Mouse (Mus musculus): ENCODE data around the gene Ptprd.

The Ptprd gene

DNA sequence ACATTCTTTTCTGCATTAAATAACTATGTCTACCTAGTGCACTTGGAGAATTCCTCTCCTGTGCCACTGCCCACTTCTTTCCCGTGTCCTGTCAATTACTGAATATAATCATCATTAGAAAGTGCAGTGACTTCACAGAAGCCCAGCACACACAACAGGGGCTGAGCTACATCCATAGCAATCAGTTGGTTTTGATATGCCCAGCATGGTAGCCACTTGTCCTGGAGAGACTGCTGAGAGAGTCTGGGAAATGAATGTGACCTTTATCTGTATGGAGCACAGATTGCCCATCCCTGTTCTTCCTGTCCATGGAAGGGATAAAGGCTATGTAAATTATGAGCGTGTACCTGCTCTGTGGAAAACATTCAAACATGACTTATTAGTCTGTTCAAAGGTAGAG, 1280.2 kb downstream of the Ptprd start:
- DNase-seq (ENCODE audit: low read depth, low spot score) = peak; percentile 62

DNA sequence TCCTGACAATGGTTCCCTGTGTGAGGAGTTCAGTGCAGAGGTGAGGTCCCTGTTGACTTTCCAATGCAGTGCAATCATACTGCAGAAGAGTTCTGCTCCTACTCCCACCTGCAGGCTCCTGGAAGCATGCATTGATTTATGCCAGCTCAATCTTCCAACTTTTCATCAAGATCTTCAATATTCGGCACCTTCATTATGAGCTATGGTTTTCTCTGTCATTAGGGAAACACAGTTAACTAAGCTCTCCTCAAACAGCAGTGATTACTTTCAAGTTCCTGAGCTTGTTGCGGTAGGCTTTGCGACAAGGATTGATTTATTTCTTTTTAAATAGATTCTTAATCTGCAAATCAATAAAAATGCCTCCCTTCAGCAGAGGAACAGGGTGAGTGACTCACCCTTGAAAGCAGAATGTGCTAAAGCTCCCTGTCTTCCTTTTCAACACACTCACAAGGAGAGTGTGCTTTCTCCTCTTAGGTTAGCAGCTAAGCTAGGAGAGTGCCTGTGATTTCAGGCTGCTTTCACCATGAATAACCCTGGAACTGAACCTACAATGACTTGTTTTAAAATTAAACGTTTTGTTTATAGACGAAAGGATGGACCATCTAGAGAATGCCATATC, 1298.1 kb downstream of the Ptprd start:
- no peak for DNase-seq (ENCODE audit: low read depth, low spot score)

DNA sequence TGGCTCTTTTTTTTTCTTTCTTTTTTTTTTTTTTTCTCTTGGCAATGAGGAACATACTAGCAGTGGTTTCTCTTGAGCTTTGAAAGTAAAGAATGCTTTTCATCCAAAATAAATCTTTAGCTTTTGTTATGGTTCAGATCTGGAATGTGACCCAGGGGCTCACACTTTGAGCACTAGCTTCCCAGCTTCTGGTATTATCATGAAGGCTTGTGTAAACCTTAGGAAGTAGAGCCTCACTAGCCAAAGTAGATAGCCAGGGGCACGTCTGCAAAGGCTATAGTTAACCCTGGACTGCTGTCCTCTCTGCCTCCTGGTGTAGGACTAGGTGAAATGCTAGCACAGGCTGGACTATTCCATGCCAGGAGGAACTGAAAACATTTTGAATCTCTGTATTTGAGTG, 1310.1 kb downstream of the Ptprd start:
- no peak for DNase-seq (ENCODE audit: low read depth, low spot score)

DNA sequence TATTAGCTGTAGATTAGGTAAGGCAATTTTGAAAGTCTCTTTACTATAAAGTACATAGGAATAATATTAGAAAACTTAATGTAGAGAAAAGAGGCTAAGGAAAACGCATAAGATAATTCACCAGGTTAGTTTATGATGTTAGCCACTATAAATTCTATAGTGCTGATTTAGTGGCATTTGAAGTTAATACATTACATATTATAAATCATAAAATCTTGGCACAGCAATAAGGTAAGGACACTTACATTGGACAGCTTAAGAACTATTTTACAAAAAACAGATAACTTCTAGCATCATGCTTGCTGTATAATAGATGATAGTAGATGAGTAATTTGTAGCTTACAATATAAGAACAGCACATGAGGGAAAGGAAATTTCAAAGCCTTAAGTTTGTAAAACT, 1322.1 kb downstream of the Ptprd start:
- no peak for DNase-seq (ENCODE audit: low read depth, low spot score)

DNA sequence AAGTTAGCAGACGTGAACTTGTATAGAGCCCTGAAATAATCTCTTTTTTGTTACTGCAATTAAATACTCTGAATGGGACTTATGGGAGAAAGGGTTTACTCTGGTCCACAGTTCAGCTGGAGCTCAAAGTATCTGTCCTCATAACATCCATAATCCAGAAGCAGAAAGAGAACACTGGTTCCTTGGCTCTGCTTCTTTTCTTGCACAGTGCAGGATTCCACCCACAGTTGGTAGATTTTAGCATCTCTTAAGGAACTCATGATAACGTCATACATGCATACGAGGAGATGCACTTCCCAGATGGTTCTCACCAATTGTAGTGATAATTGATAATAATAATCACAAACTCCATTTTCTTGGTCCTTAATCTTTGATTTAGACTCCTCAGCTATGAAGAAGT, 1330.2 kb downstream of the Ptprd start:
- no peak for DNase-seq (ENCODE audit: low read depth, low spot score)

DNA sequence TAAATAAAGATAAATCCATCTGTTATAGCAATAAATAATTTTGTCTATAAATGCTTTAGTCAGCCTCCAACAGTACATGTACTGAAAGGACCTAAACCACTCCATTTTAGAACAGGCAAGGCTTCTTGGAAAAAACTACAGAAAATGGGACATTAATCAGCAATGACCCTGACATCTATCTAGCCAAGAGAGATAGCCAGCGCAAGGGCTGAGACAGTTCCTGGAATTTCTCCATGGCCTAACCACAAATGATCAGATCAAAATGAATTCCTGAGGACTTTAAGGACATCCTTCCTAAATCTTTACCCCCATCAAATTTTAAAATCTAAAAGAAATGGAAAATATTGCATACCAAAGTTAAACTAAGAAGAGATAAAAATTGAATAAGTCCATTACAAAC, 1340.8 kb downstream of the Ptprd start:
- no peak for DNase-seq (ENCODE audit: low read depth, low spot score)

DNA sequence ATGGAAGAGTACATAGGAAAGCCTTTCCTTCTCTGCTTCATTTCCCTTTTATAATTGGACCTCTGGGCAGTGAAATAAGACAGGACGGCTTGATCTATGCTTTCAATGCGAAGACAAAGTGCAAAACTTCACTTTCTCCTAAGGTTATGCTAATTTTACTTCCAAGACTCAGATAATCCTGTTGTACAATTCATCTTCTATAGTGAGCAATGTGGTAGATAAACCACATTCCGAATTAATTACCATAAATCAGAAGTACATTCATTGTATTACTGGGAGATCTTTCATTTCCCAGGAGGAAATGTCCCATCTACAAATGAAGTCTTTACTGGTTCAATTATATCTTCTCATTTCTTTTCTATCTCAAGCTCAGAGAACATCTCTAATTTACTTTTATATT, 1346.2 kb downstream of the Ptprd start:
- DNase-seq (ENCODE audit: low read depth, low spot score) = no peak

DNA sequence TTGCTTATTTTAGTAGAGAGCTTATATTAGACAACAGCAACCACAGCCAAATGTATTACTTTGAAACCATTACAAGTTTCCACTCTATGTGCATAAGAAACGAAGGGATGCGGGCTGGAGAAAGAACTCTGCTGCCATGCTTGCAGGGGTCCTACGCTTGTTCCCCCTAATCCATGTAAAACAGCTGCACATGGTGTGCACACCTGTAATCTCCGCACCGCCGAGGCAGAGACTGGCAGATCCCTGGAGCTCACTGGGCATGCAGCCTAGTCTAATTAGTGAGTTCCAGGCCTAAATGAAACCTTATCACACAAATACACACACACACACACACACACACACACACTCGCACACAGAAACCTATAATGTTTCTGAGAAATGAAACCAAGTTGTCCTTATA, 1365.5 kb downstream of the Ptprd start:
- no peak for DNase-seq (ENCODE audit: low read depth, low spot score)

DNA sequence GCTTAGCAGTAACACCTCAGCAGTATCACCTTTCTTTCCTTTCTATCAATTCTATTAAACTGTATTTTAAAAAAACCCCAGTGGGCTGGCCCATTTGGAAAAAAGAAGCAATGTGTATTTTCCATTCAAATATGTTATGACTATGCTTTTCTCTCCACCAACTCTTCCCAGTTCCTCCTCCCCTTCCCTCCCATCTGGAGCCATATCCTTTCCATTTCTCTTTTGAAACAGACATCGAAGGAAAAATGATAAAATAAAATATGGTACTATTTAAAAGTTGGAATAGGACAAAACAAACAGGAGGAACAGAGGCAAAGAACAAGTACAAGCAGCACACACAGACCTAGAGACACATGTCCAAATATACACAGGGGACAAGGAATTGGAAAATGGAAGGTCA, 1372.7 kb downstream of the Ptprd start:
- DNase-seq (ENCODE audit: low read depth, low spot score) = no peak

DNA sequence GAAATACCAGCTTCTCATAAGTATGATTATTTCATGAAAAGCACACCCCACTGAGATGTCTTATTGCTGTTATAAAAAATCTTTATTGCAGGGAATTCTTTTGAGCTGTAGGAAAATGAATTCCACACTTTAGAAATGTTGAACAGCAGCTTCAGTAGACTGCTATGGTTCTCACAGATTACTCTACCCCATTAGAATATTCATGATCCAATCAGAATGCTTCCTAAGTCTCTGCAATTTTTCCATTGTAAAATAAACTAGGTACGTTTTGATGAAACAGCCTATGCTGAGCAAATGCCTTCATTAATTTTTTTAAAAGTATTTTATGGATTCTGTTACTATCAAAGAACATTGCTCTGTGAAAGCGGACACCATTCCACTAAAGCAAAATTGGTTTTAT, 1399.6 kb downstream of the Ptprd start:
- DNase-seq (ENCODE audit: low read depth, low spot score) = no peak

DNA sequence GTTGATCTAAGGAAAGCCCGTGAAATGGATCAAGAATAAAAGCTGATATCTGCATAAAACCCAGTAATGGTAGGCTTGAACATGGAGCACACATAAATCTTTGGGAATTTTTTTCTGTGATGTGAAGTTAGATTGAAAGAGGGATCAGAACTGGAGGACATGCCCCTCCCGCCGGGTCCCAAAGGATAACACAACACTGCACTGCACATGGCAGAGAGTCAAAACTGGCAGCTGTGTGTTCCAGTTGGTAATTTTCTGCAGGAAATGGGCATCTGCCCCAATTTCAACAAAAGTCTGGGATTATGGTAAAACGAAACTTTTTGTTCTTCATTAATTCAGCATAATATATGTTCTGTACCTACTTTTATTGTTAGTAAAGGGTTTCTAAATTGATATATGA, 1409.1 kb downstream of the Ptprd start:
- DNase-seq (ENCODE audit: low read depth, low spot score) = no peak

DNA sequence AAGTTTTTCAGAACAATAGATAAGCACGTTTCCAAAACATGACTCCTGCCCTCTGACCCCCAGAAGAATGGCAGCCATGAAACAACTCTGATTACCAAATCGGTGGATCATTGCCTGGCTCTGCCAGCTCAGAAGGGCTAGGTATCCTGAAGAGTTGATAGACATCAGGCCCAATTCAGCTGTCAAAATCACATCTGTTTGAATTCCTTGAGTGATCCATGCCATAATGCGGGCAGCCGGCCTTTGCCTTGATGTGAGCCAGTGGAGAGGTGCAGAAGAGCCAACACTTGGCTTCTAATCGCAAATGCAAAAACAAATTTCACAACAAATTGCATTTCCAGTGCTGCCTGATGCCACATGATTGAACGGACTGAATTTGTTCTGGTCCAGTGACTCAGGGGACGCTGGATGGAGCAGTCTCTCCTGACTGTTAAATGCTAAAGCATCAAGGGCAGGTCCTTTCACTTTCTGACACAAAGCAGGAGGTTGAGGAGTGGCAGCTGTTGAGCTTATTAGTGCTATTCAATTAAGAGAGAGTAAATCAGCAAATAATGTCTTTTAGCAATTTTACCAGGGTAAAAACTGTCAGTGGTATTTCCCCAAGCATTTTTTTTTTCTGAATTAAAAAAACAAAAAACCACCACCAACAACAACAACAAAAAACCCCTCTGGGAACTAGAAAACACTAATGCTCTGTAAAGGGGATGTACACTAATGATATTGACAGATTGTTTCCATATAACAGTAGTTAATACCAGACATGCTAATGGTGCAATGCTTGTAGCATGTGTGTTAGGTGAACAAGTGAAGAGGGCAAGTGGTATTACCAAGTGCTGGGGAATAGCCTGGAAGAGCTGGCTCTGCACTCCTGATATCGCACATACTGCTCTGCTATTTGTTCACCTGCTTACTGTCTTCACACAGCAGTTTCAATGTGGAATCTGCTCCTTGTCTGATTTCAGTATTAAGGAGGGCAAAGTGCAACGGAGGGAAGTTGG, 1413.5 kb downstream of the Ptprd start:
- DNase-seq (ENCODE audit: low read depth, low spot score) = no peak

DNA sequence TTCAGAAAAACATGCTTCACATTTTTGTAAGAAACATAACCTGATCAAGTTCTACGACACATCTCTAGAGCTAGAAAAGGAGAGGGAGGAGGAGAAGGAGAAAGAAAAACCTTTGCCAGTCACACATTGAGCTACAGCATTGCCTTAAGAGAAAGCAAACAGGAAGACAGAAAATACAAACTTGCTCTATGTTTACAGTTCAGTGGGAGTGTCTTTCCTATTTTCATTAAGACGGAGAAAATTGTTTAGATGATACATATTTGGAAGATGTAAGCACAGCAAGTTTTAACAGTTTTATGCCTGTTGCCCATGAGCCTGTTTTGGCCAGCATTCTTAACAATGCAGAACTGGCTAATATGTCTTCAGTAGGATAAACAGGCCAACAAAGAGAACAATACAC, 1426.4 kb downstream of the Ptprd start:
- DNase-seq (ENCODE audit: low read depth, low spot score) = no peak

DNA sequence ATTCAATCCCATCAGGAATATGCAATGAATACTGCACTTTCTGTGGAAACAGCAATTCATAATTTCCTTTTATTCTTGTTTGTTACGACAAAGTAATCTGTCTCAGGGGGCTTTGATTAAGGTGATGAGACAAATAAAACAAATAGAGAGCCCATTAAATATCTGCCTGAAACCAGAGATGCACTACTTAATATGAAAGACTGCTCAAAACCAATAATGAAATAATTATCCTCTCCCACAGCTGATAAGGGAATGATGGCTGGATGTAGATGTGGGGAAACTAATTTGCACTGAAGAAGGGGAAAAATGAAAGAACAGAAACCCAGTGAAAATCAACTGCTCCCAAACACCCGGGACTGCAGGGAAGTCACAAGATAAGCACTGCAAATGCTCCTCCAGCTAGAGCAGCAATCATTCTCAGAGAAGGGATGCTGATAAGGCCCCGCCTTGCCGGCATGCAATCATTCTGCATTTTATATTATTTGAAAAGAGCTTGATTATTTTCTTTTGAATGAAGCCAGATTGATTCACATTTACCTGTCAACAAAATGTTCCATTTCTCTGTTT, 1432.1 kb downstream of the Ptprd start:
- no peak for DNase-seq (ENCODE audit: low read depth, low spot score)

DNA sequence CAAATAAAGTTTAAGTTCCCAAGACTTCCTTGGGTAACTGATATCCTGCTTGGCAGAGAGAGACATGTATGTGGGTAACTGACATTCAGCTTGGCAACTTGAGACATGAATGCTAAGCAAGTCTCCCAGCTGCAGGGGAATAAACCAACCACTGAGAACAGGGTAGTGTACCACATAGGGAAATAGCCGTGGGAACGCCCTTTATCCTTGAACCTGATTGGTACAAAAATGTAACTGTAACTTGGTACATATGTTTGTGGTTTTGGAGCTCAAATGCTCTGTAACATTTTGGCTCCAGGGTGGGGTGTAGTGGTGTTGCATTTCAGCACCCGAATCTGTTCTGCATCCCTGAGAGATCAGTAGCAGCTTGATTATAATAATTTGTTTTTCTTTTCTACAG, 1444.8 kb downstream of the Ptprd start:
- DNase-seq (ENCODE audit: low read depth, low spot score) = no peak

DNA sequence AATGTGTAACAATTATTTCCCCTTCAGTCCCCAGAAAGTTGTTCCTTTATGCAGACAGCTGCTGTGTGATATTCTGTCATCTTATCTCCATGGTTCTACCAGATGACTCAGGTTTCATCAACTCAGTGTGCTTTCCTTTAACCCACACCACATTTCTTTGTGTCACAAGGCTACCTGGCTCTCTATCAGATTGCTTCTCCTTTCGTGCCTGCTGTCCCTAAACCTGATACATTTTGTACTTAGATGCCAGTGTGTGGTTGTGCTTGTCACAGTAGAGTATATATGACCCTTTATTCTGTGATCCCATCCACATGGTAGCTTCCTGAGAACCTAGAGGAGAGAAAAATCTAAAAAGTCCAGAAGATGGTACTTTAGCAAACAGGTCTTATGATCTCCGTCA, 1445.3 kb downstream of the Ptprd start:
- DNase-seq (ENCODE audit: low read depth, low spot score) = no peak

DNA sequence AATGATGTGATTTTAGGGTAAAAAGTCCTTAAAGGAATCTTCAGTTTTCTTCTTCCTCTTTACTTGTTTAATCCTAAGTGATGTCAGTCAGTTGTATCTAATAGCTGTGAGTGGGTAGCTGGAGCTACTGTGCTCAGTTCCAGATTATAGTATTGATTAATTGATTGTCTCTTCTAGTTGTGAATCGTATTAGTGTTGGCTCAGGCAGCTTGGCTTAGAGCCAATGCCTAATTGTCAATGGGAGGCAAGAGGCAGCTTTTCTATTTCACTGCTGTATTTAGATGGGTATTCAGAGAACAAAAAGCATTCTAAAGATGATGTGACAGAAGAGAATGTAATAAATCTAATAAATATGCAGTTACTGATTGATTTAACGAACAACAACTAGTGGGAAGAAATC, 1461.1 kb downstream of the Ptprd start:
- no peak for DNase-seq (ENCODE audit: low read depth, low spot score)

DNA sequence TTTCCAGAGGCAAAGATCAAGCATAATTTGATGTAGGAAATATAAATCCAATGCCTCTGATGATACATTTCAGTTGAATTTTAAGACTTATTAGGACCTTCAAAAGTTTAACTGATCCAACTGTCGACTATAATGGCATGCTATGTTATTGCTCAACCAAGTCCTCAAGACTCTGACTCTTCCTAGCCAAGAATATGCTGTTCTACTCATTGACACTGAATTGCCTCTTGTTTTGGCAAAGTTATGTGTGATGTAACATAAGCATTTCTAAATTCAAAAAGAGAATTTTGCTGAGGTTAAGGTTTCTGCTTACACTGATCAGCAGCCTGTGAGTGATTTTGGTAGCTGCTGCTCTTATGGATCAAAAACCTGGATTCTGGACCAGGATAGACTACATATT, 1475.9 kb downstream of the Ptprd start:
- DNase-seq (ENCODE audit: low read depth, low spot score) = no peak

DNA sequence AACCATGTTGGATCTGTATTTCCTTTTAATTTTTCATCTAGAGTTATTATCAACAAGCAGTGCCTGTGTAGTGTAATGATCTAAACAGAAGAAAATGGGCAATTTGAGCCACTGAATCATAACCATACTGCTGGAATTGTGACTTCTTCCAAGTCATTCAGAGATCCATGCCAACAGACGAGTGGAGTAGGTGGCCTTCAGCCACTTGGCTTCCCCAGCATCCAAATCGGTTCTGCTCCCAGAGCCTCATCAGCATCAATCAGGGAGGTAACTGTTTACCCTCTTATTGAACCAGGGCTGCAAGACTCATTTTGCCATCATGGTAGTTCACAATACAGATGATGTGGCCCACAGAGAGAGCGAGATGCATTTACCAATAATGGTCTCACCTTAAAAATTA, 1536.0 kb downstream of the Ptprd start:
- DNase-seq (ENCODE audit: low read depth, low spot score) = no peak

DNA sequence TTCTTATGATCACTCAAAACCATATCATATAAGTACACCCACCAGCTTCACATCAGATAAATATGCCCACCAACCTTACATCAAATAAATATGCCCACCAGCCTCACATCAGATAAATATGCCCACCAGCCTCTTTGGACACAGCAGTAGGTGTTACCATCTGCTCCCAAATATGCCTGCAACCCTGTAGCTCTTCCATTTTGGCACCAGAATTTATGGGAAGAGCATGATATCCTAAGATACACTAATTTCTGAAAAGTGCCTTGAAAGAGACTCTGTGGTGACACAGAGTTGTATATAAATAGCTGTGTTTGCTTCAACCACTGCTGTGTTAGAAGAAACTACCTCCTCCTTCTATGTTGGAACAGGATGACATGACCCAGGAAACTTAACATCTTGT, 1538.5 kb downstream of the Ptprd start:
- no peak for DNase-seq (ENCODE audit: low read depth, low spot score)

DNA sequence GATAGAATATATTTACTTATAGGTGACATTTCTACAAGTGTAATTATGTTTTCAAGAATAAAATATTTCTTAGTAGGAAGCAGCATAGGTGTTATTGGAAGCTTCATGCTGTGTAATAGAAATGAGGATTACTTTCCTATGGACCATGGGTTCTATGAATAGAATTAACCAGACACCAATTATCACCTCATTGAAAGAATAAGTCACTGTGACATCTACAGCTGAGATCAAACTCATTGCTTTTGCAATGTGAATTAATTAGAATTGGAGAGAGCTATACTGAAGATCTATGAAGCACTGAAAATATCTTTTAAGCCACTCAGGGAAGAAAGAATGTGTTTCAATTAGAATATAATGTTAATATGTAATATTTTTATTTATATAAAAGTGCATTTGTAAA, 1539.1 kb downstream of the Ptprd start:
- no peak for DNase-seq (ENCODE audit: low read depth, low spot score)

DNA sequence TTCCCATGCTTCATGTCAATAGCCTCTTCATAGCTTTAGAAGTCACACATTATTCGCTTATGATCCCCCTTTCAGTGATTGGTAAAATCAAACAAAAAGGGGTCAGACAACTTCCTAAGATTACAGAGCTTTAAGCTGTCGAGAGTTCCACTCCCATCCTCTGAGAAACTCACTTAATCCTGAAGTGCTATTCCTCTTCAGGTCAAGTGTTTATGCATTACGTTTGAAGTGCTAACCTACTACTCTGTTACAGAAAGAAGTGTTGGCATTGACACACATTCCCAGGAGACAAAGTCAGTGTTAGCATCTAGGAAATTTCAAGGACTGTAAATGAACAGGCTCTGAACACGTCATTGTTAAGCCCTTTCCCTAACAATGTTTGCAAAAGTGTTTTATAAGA, 1550.0 kb downstream of the Ptprd start:
- DNase-seq (ENCODE audit: low read depth, low spot score) = no peak

DNA sequence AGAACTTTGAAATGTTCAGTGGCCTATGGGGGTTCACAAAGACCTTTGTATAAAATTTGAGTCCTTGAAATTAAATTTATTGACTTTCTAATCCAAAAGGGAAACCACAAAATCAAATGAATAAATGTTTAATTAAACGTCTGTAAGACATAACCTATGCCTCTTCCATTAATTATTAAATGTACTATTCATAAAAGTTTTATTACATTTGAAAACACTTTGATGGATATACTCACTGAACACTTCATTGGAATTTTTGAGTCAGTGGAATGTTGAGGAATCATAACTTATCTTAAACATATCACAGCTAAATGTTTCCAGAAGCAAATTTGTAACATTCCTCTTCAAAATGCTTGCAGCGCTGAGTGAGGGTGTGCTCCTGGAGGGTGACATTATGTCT, 1551.6 kb downstream of the Ptprd start:
- DNase-seq (ENCODE audit: low read depth, low spot score) = no peak
